12 mouse cellular contexts compared by ENCODE assay signal in the genomic region with DNA sequence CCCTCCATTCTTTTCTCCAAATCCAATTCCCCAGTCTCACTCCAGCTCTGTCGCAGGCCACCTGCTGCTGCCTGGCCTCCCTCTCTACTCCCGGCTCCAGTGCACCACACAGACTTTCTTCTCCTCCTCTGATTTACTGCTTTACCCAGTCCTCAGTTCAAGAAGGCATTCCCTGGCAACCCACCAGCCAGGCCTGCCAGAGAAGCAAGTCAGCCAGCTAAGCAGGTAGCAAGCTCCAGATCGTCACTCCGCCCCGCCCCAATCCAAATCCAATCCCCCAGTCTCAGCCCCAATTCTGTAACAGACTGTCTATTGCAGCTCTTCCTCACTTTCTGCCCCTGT. TPM values are rescaled to one million over a fixed set of nuclear protein-coding genes. Genes with fewer than 3 reads are reported as not detected.
DNase-seq lines count a peak whose midpoint lies in the region; ATAC-seq lines count a peak whose summit lies in the region.
"Had no signal": no experiment of that assay in that cellular context is flagged by ENCODE, and none has a peak within 500 bp of the region (broad histone marks: within the 10 kb centered on the region; RNA-seq: fewer than 3 reads in every experiment).

No protein-coding gene starts in this region.

- peaks cover 2% of the 10 kb centered on the region for H3K27me3 ChIP-seq in megakaryocyte, embryonic 14.5 days (replicated peaks)
- H3K27me3 ChIP-seq: liver, embryonic 15.5 days; stomach, embryonic 15.5 days had no signal

- no peaks in the 10 kb centered on the region for H3K36me3 ChIP-seq in megakaryocyte, embryonic 14.5 days (replicated peaks; ENCODE audit: low read length)
- H3K36me3 ChIP-seq: liver, embryonic 15.5 days; stomach, embryonic 15.5 days had no signal

- H3K4me1 ChIP-seq in megakaryocyte, embryonic 14.5 days, result peaks cover 21% of the 10 kb centered on the region
- H3K4me1 ChIP-seq: liver, embryonic 15.5 days; stomach, embryonic 15.5 days had no signal

- peak; percentile 48 for DNase-seq in cerebellum, adult 11-12 months
- peak; percentile 49 to 52 for DNase-seq in cerebellum, postnatal 36 days
- DNase-seq in kidney, postnatal 10 days, result peak; percentile 36
- no peak for DNase-seq in embryo, embryonic 10 days (ENCODE audit: low spot score)
- DNase-seq: heart, postnatal 14 days had no signal

- peak overlapping the region; percentile 60 for H3K4me3 ChIP-seq in megakaryocyte, embryonic 14.5 days (replicated peaks)
- H3K4me3 ChIP-seq: liver, embryonic 15.5 days; stomach, embryonic 15.5 days had no signal

- no peaks in the 10 kb centered on the region for H3K9me3 ChIP-seq in megakaryocyte, embryonic 14.5 days
- H3K9me3 ChIP-seq: liver, embryonic 15.5 days; stomach, embryonic 15.5 days had no signal

- ATAC-seq in megakaryocyte, adult 5-6 weeks (ENCODE audit: poor library complexity, severe bottlenecking), result no peak
- ATAC-seq in activated CD4-positive, CD25-positive, alpha-beta regulatory T cell, adult 4 months, result no peak
- ATAC-seq in monocyte, adult 5-6 weeks (replicated peaks; ENCODE audit: insufficient number of reproducible peaks, low FRiP score, low TSS enrichment, poor library complexity, severe bottlenecking), result no peak
- ATAC-seq: intestine, postnatal 0 days had no signal

RNA-seq across cellular contexts. Expression of a gene that starts 23.2 kb away (rescaled TPM):
- polyA plus RNA-seq in megakaryocyte, embryonic 14.5 days (2012; ENCODE audit: insufficient read depth, low replicate concordance), result 4.7 and 9.1 TPM in 2 replicates
- 188 and 201 TPM in 2 replicates for total RNA-seq in megakaryocyte, adult 5-6 weeks (2015)
- 67.0 and 67.8 TPM in 2 replicates for total RNA-seq in megakaryocyte, adult 5-6 weeks (2017)
- polyA plus RNA-seq in activated CD4-positive, CD25-positive, alpha-beta regulatory T cell, adult 4 months (2017; shearing (Covaris generic)), result 10 to 100 TPM; 41.0 to 42.6 TPM
- 37.0 to 88.3 TPM (median 55.0 TPM) in 3 replicates for total RNA-seq in monocyte, adult 5-6 weeks (2017)
